Comparison of ENCODE assay signal across 8 mouse cellular contexts in the genomic region with DNA sequence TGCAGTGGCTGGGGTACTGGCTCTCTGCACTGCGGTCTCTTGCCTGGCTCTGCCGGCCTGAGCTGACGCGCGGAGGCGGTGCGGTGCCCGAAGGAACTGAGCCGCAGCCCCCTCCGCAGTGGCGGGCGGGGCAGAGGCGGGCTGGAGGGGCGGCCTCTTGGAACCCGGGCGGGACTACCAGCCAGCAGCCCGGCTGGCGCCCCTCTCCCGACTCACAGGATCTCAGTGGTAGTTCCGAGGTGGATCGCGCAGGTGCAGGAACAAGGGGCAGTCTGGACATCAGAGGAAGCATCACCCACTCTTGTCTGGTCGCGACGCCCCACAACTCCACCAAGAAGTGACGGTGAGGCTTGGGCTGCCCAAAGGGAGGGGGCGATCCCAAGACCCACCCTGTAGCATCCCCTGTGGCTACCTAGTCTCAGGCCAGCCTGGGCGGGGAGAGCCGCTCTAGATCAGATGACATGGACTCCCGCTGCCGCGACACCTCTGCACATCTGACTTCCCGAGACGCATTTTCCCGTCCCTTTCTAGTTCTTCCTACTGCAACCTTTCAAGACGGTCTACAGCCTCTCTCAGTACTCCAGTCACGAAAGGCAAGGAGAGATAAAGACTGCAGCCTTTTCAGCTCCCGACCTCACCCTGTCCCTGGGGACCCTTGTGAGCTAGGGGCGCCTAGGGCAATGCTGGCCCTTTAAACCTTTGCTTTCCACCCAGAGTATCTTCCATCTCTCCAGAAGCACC. TPM values are rescaled to one million over a fixed set of nuclear protein-coding genes. Genes with fewer than 3 reads are reported as not detected.
DNase-seq lines count a peak whose midpoint lies in the region; ATAC-seq and TF ChIP-seq lines count a peak whose summit lies in the region.

No protein-coding gene starts in this region.

- H3K36me3 ChIP-seq in forebrain, embryonic 10.5 days (replicated peaks): no peaks in the 10 kb centered on the region
- no peaks in the 10 kb centered on the region for H3K36me3 ChIP-seq in hindbrain, postnatal 0 days (ENCODE audit: insufficient read depth, low read length)
- no peaks in the 10 kb centered on the region for H3K36me3 ChIP-seq in liver, embryonic 13.5 days

- TF ChIP-seq CTCF in bone marrow macrophage, adult 2 months (IDR thresholded peaks at IDR 0.05; ENCODE audit: low read depth, low read length): no peak
- no peak; the same call in 1 of the 2 replicates for TF ChIP-seq CTCF in hindbrain, postnatal 0 days (IDR thresholded peaks at IDR 0.05; ENCODE audit: low read depth)

- no peak overlapping the region for H3K27ac ChIP-seq in bone marrow macrophage, adult 2 months (ENCODE audit: insufficient read depth, low read depth, low read length)
- H3K27ac ChIP-seq in forebrain, embryonic 10.5 days: peak overlapping the region; percentile 65
- peak overlapping the region; percentile 78 for H3K27ac ChIP-seq in hindbrain, postnatal 0 days
- H3K27ac ChIP-seq in liver, embryonic 13.5 days: no peak overlapping the region

- DNase-seq in layer of hippocampus, adult 11-12 months (ENCODE audit: low spot score): peak; percentile 30
- no peak for DNase-seq in layer of hippocampus, adult 9-10 months (ENCODE audit: low spot score)
- peak; percentile 41 for DNase-seq in forebrain, embryonic 10.5 days (ENCODE audit: extremely low spot score, low spot score)
- peak; percentile 84 for DNase-seq in hindbrain, postnatal 0 days (ENCODE audit: low spot score)
- no peak for DNase-seq in liver, embryonic 13.5 days
- DNase-seq in right cerebral cortex, postnatal 14 days: peak; percentile 66
- DNase-seq in spleen, postnatal 14 days (ENCODE audit: low spot score in 2 of 2): no peak

- H3K9me3 ChIP-seq in forebrain, embryonic 10.5 days: no peaks in the 10 kb centered on the region
- no peaks in the 10 kb centered on the region for H3K9me3 ChIP-seq in hindbrain, postnatal 0 days (ENCODE audit: low read length)
- no peaks in the 10 kb centered on the region for H3K9me3 ChIP-seq in liver, embryonic 13.5 days (replicated peaks)

- peak; percentile 90 for ATAC-seq in hindbrain, postnatal 0 days
- ATAC-seq in liver, embryonic 13.5 days (ENCODE audit: low read depth): peak; percentile 29; the same call in 1 of the 2 replicates

- 0% methylated on average over 39 of the region's 39 CpGs for WGBS in forebrain, embryonic 10.5 days
- 0% methylated on average over 33 of the region's 39 CpGs for WGBS in hindbrain, postnatal 0 days
- under 1% methylated on average over 39 of the region's 39 CpGs for WGBS in liver, embryonic 13.5 days (ENCODE audit: insufficient replicate concordance)

- H3K4me1 ChIP-seq in bone marrow macrophage, adult 2 months (ENCODE audit: control insufficient read depth, insufficient read depth, low read length): no peaks in the 10 kb centered on the region
- H3K4me1 ChIP-seq in forebrain, embryonic 10.5 days: peaks cover 25% of the 10 kb centered on the region
- H3K4me1 ChIP-seq in hindbrain, postnatal 0 days (ENCODE audit: insufficient read depth, low read length): no peaks in the 10 kb centered on the region
- peaks cover 40% of the 10 kb centered on the region for H3K4me1 ChIP-seq in liver, embryonic 13.5 days (replicated peaks)

- H3K9ac ChIP-seq in hindbrain, postnatal 0 days (replicated peaks; ENCODE audit: low read length): peak overlapping the region; percentile 47
- peak overlapping the region; percentile 28; the same call in 1 of the 2 replicates for H3K9ac ChIP-seq in liver, embryonic 13.5 days

- TF ChIP-seq POLR2A in bone marrow macrophage, adult 2 months (IDR thresholded peaks at IDR 0.05; ENCODE audit: borderline replicate concordance, low read depth, low read length): no peak

- H3K4me3 ChIP-seq in bone marrow macrophage, adult 2 months (ENCODE audit: insufficient read depth, low read length): peak overlapping the region; percentile 28
- H3K4me3 ChIP-seq in forebrain, embryonic 10.5 days: peak overlapping the region; percentile 64
- H3K4me3 ChIP-seq in hindbrain, postnatal 0 days (ENCODE audit: low read length): peak overlapping the region; percentile 43
- peak overlapping the region; percentile 50 for H3K4me3 ChIP-seq in liver, embryonic 13.5 days (replicated peaks)

- H3K4me2 ChIP-seq in hindbrain, postnatal 0 days (ENCODE audit: low read depth, low read length): peak overlapping the region; percentile 80
- peak overlapping the region; percentile 71 for H3K4me2 ChIP-seq in liver, embryonic 13.5 days

- peaks cover 76% of the 10 kb centered on the region for H3K27me3 ChIP-seq in forebrain, embryonic 10.5 days (ENCODE audit: poor library complexity, severe bottlenecking)
- peaks cover 17% of the 10 kb centered on the region for H3K27me3 ChIP-seq in hindbrain, postnatal 0 days (ENCODE audit: insufficient read depth, low read length)
- peaks cover 88% of the 10 kb centered on the region for H3K27me3 ChIP-seq in liver, embryonic 13.5 days

RNA-seq across cellular contexts. Expression of gene Vwa5b2, which starts 0.8 kb away (rescaled TPM):
- not detected in 2 replicates for polyA plus RNA-seq in bone marrow macrophage, adult 2 months (2012; ENCODE audit: insufficient read depth, insufficient read length, missing spikeins)
- 0.84 and 0.97 TPM in 2 replicates for polyA plus RNA-seq in forebrain, embryonic 10.5 days (2016; fragmentation: Nextera tagmentation; extraction: Ambion mirVana)
- 49.9 and 60.2 TPM in 2 replicates for total RNA-seq in hindbrain, postnatal 0 days (2014; rRNA removed)
- polyA plus RNA-seq in hindbrain, postnatal 0 days (2015; fragmentation: Nextera tagmentation; extraction: Ambion mirVana): 32.6 and 32.8 TPM in 2 replicates
- polyA plus RNA-seq in liver, embryonic 13.5 days (2015; fragmentation: Nextera tagmentation; extraction: Ambion mirVana): 0.21 and 0.23 TPM in 2 replicates

RNA-seq across cellular contexts. Expression of gene Eef1akmt4, which starts 21.3 kb away (rescaled TPM):
- polyA plus RNA-seq in bone marrow macrophage, adult 2 months (2012; ENCODE audit: insufficient read depth, insufficient read length, missing spikeins): 7.0 and 9.8 TPM in 2 replicates
- polyA plus RNA-seq in forebrain, embryonic 10.5 days (2016; fragmentation: Nextera tagmentation; extraction: Ambion mirVana): 43.3 and 44.1 TPM in 2 replicates
- 6.0 and 6.4 TPM in 2 replicates for total RNA-seq in hindbrain, postnatal 0 days (2014; rRNA removed)
- polyA plus RNA-seq in hindbrain, postnatal 0 days (2015; fragmentation: Nextera tagmentation; extraction: Ambion mirVana): 5.6 and 6.5 TPM in 2 replicates
- polyA plus RNA-seq in liver, embryonic 13.5 days (2015; fragmentation: Nextera tagmentation; extraction: Ambion mirVana): 21.5 and 23.7 TPM in 2 replicates

RNA-seq across cellular contexts. Expression of gene Gm49333, which starts 21.3 kb away (rescaled TPM):
- not detected in 2 replicates for polyA plus RNA-seq in bone marrow macrophage, adult 2 months (2012; ENCODE audit: insufficient read depth, insufficient read length, missing spikeins)
- polyA plus RNA-seq in forebrain, embryonic 10.5 days (2016; fragmentation: Nextera tagmentation; extraction: Ambion mirVana): not detected in 2 replicates
- 0.54 TPM in 1 of 2 replicates, not detected in the other for total RNA-seq in hindbrain, postnatal 0 days (2014; rRNA removed)
- polyA plus RNA-seq in hindbrain, postnatal 0 days (2015; fragmentation: Nextera tagmentation; extraction: Ambion mirVana): not detected in 2 replicates
- polyA plus RNA-seq in liver, embryonic 13.5 days (2015; fragmentation: Nextera tagmentation; extraction: Ambion mirVana): not detected in 2 replicates

RNA-seq across cellular contexts. Expression of gene Alg3, which starts 21.4 kb away (rescaled TPM):
- polyA plus RNA-seq in bone marrow macrophage, adult 2 months (2012; ENCODE audit: insufficient read depth, insufficient read length, missing spikeins): 10.9 and 13.1 TPM in 2 replicates
- 61.9 and 62.6 TPM in 2 replicates for polyA plus RNA-seq in forebrain, embryonic 10.5 days (2016; fragmentation: Nextera tagmentation; extraction: Ambion mirVana)
- total RNA-seq in hindbrain, postnatal 0 days (2014; rRNA removed): 34.8 and 38.9 TPM in 2 replicates
- 35.5 and 36.5 TPM in 2 replicates for polyA plus RNA-seq in hindbrain, postnatal 0 days (2015; fragmentation: Nextera tagmentation; extraction: Ambion mirVana)
- 27.6 and 29.0 TPM in 2 replicates for polyA plus RNA-seq in liver, embryonic 13.5 days (2015; fragmentation: Nextera tagmentation; extraction: Ambion mirVana)

RNA-seq across cellular contexts. Expression of gene Camk2n2, which starts 31.0 kb away (rescaled TPM):
- 2.5 and 2.7 TPM in 2 replicates for polyA plus RNA-seq in bone marrow macrophage, adult 2 months (2012; ENCODE audit: insufficient read depth, insufficient read length, missing spikeins)
- 2.4 and 2.5 TPM in 2 replicates for polyA plus RNA-seq in forebrain, embryonic 10.5 days (2016; fragmentation: Nextera tagmentation; extraction: Ambion mirVana)
- total RNA-seq in hindbrain, postnatal 0 days (2014; rRNA removed): 70.2 and 82.9 TPM in 2 replicates
- 84.7 and 85.7 TPM in 2 replicates for polyA plus RNA-seq in hindbrain, postnatal 0 days (2015; fragmentation: Nextera tagmentation; extraction: Ambion mirVana)
- polyA plus RNA-seq in liver, embryonic 13.5 days (2015; fragmentation: Nextera tagmentation; extraction: Ambion mirVana): 0.10 and 0.30 TPM in 2 replicates

Comparison
In these comparisons a context has a peak if more than half of its experiments do, and no peak if none do; other contexts are left out.
1. DNase-seq: peak in layer of hippocampus, adult 11-12 months (single experiment), forebrain, embryonic 10.5 days (single experiment), hindbrain, postnatal 0 days (single experiment) and right cerebral cortex, postnatal 14 days (single experiment); none in layer of hippocampus, adult 9-10 months (single experiment), liver, embryonic 13.5 days (single experiment) and spleen, postnatal 14 days (0 of 2).
2. H3K27ac ChIP-seq: peak in forebrain, embryonic 10.5 days (single experiment) and hindbrain, postnatal 0 days (single experiment); none in bone marrow macrophage, adult 2 months (single experiment) and liver, embryonic 13.5 days (single experiment).
3. RNA of gene Vwa5b2, which starts 0.8 kb away (polyA plus RNA-seq): 32.6 to 32.8 TPM in hindbrain, postnatal 0 days; 0.84 to 0.97 TPM in forebrain, embryonic 10.5 days, 0.21 to 0.23 TPM in liver, embryonic 13.5 days and not detected in bone marrow macrophage, adult 2 months; every median in the first group is over 10 times any median in the second.
4. Peak in every context shown above with its lines, with median percentiles within 50 percentile points of each other: H3K4me3 ChIP-seq.